In the genomic region with DNA sequence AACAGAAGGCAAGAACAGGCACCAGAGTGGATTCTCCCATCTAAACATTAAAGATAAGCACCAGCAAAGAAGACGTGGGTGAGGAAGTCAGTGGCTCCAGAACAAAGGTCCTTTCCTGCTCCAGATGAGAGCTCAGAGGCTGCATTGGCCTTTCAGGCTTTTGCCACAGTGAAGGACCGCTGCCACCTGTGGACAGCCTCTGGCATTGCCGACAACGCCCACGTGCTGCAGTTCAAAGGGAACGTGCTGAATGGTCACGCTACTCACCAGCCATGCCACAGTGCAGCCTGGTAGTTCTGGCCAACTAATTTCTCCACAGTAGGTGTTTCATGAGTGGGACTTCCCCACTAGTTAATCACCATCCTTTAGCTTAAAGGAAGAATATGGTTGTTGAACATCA, we compare ENCODE assay signal across 8 mouse cellular contexts.
DNase-seq lines count a peak whose midpoint lies in the region; ATAC-seq and TF ChIP-seq lines count a peak whose summit lies in the region.

No protein-coding gene starts in this region.

- DNase-seq in layer of hippocampus, adult 2 months (ENCODE audit: low spot score in 2 of 2) = no peak
- no peak for DNase-seq in layer of hippocampus, adult 9-11 months
- peak; percentile 53 to 91 for DNase-seq in adrenal gland, adult (ENCODE audit: inconsistent age in 2 of 2, low spot score in 1 of 2)
- peak; percentile 73 for DNase-seq in kidney, postnatal 14 days
- peak; percentile 28 for DNase-seq in midbrain, postnatal 0 days (ENCODE audit: low spot score)
- no peak for DNase-seq in natural killer cell, adult 2 months (ENCODE audit: low spot score in 2 of 2)

- no peaks in the 10 kb centered on the region for H3K36me3 ChIP-seq in forebrain, embryonic 12.5 days (replicated peaks)
- H3K36me3 ChIP-seq in midbrain, postnatal 0 days (ENCODE audit: insufficient read depth, low read length) = no peaks in the 10 kb centered on the region

- no peak overlapping the region for H3K27ac ChIP-seq in layer of hippocampus, adult 2 months
- no peak overlapping the region for H3K27ac ChIP-seq in forebrain, embryonic 12.5 days
- no peak overlapping the region for H3K27ac ChIP-seq in midbrain, postnatal 0 days (ENCODE audit: low read depth, low read length)

- 13% methylated on average over 7 of the region's 7 CpGs for WGBS in forebrain, embryonic 12.5 days
- 10% methylated on average over 7 of the region's 7 CpGs for WGBS in midbrain, postnatal 0 days

- H3K4me2 ChIP-seq in forebrain, embryonic 12.5 days = no peak overlapping the region
- H3K4me2 ChIP-seq in midbrain, postnatal 0 days (ENCODE audit: low read depth, low read length, poor library complexity, severe bottlenecking) = no peak overlapping the region

- TF ChIP-seq CTCF in layer of hippocampus, adult 2 months (conservative IDR thresholded peaks at IDR 0.05) = peak; percentile 63
- TF ChIP-seq CTCF in midbrain, postnatal 0 days (IDR thresholded peaks at IDR 0.05) = peak; percentile 47

- H3K27me3 ChIP-seq in forebrain, embryonic 12.5 days = no peaks in the 10 kb centered on the region
- H3K27me3 ChIP-seq in midbrain, postnatal 0 days (ENCODE audit: insufficient read depth, low read length) = no peaks in the 10 kb centered on the region

- no peaks in the 10 kb centered on the region for H3K4me1 ChIP-seq in forebrain, embryonic 12.5 days
- no peaks in the 10 kb centered on the region for H3K4me1 ChIP-seq in midbrain, postnatal 0 days (ENCODE audit: insufficient read depth, low read length)

- H3K4me3 ChIP-seq in layer of hippocampus, adult 2 months = no peak overlapping the region
- no peak overlapping the region for H3K4me3 ChIP-seq in forebrain, embryonic 12.5 days (replicated peaks)
- no peak overlapping the region for H3K4me3 ChIP-seq in midbrain, postnatal 0 days (ENCODE audit: low read depth, low read length)

- no peaks in the 10 kb centered on the region for H3K9me3 ChIP-seq in forebrain, embryonic 12.5 days
- H3K9me3 ChIP-seq in midbrain, postnatal 0 days (ENCODE audit: low read length) = no peaks in the 10 kb centered on the region

- ATAC-seq in forebrain, embryonic 12.5 days (ENCODE audit: low FRiP score) = peak; percentile 39; the same call in 1 of the 2 replicates
- no peak for ATAC-seq in midbrain, postnatal 0 days (ENCODE audit: low FRiP score)
- ATAC-seq in cerebellum, adult (ENCODE audit: insufficient number of reproducible peaks, low FRiP score, low TSS enrichment) = no peak

- no peak overlapping the region for H3K9ac ChIP-seq in forebrain, embryonic 12.5 days
- H3K9ac ChIP-seq in midbrain, postnatal 0 days (replicated peaks; ENCODE audit: low read length, poor library complexity, severe bottlenecking) = no peak overlapping the region

Comparison
In these comparisons a context has a peak if more than half of its experiments do, and no peak if none do; other contexts are left out.
1. DNase-seq: peak in adrenal gland, adult (2 of 2), kidney, postnatal 14 days (single experiment) and midbrain, postnatal 0 days (single experiment); none in layer of hippocampus, adult 2 months (0 of 2), layer of hippocampus, adult 9-11 months (single experiment) and natural killer cell, adult 2 months (0 of 2).